Mouse (Mus musculus) CH12.LX (cell line): ENCODE measurements at regions not wholly inside any gene's neighbourhood (a gene's known extent, or its start where the extent isn't known, plus 50 kb on each side); places are given as distances from the start of the nearest gene placed in this dataset.

Experiments used
- BHLHE40 ChIP-seq: IDR thresholded peaks from 2 replicates; pipeline ENCODE4 v1.6.1; 2011; ENCODE audit warnings: mild to moderate bottlenecking, low read depth, low read length, improper control_type of control experiment
- CHD1 ChIP-seq: IDR thresholded peaks from 2 replicates; pipeline ENCODE4 v1.6.1; 2012; ENCODE audit warnings: low read depth, low read length, improper control_type of control experiment, inconsistent platforms
- EP300 ChIP-seq: IDR thresholded peaks from 2 replicates; pipeline ENCODE4 v1.6.1; 2011; ENCODE audit warnings: low read length, improper control_type of control experiment
- GABPA ChIP-seq: IDR thresholded peaks from 2 replicates; pipeline ENCODE4 v1.6.1; 2012; ENCODE audit warnings: low read depth, low read length, improper control_type of control experiment, inconsistent platforms; ENCODE audit not compliant: insufficient replicate concordance
- IRF4 ChIP-seq: IDR thresholded peaks from 2 replicates; pipeline ENCODE4 v1.6.1; 2014; ENCODE audit warnings: low read depth, mild to moderate bottlenecking, inconsistent platforms, low read length, improper control_type of control experiment
- MXI1 ChIP-seq: IDR thresholded peaks from 2 replicates; pipeline ENCODE4 v1.6.1; 2011; ENCODE audit warnings: mild to moderate bottlenecking, low read depth, low read length, improper control_type of control experiment
- POLR2A ChIP-seq: IDR thresholded peaks from 2 replicates; pipeline ENCODE4 v1.6.1; 2011; ENCODE audit warnings: low read depth, mild to moderate bottlenecking, improper control_type of control experiment, low read length

DNA sequence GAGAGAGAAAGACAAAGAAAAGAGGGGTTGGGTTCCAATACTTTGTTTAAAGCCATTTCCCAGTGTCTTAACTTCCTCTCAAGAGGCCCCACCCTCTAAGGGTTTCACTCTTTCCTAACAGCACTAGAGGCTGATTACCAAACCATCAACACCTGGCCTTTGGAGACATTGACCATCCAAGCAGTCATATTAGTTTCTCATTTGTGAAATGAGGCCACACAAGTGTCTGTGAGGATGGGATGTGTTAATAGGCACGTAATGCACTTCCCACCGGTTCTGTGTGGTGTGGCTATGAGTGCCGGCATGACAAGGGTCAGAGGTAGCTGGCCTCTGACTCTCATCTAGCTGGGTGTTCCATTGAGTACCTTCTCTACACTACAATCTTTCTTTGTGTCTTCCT is 59.2 kb downstream of the Calml3 start:
- TF ChIP-seq GABPA, result no peak
- TF ChIP-seq MXI1, result no peak
- no peak for TF ChIP-seq IRF4
- no peak for TF ChIP-seq EP300
- TF ChIP-seq CHD1, result no peak
- TF ChIP-seq POLR2A, result no peak
- no peak for TF ChIP-seq BHLHE40
